Mouse (Mus musculus) G1E (cell line): ENCODE data around the gene Ube2v1.

Experiments used
- CTCF ChIP-seq: IDR thresholded peaks from 2 replicates; pipeline ENCODE4 v1.5.1; 2012; ENCODE audit warnings: low read depth, low read length, inconsistent platforms, mixed read lengths
- GATA1 ChIP-seq: IDR thresholded peaks from 2 replicates; pipeline ENCODE4 v1.6.1; 2012; ENCODE audit warnings: borderline replicate concordance, low read length, inconsistent platforms, mixed read lengths
- POLR2AphosphoS5 ChIP-seq: IDR thresholded peaks from 2 replicates; pipeline ENCODE4 v1.6.1; 2012; ENCODE audit warnings: low read depth, low read length, inconsistent platforms; ENCODE audit not compliant: insufficient replicate concordance

DNA sequence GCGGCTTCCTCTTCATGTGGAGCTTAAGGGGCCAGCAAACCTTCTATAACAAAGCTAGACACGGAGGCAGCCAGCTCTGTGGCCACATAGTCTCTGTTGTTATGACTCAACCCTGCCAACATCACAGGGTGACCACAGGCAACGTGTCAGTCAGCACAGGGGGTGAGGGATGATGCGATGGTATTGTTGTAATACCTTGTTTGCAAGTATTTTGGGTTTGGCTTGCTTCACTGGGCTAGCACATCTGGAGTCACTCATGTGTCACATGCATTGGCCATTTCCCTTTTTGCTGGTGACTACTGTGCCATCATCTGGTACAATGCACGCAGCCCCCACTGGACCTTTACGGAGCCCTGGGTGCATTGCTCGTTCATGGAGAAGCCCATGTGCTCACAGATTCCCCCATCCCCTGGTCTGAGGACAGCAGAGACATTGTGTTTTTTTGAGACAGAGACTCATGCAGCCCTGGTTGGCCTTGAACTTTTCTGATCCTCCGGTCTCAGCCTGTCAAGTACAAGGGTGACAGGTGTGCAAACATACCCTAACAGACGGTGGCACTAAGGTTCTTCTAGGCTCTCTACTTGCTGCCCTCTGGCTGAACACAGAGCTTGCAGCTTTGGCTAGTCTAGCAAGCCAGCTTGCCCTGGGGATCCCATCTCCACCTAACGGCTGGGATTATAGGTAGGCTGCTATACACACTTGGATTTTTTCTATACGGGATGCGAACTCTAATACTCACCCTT, 17.6 kb upstream of the Ube2v1 start:
- TF ChIP-seq GATA1: no peak
- no peak for TF ChIP-seq POLR2AphosphoS5
- no peak for TF ChIP-seq CTCF
